Mouse (Mus musculus): Measurements from ENCODE around the gene Afap1l2. TPM values are rescaled to one million over a fixed set of nuclear protein-coding genes. Genes with fewer than 3 reads are reported as not detected.

The Afap1l2 gene
- polyA plus RNA-seq, 1 experiment from 2014 or later, result 12.5 TPM

DNA sequence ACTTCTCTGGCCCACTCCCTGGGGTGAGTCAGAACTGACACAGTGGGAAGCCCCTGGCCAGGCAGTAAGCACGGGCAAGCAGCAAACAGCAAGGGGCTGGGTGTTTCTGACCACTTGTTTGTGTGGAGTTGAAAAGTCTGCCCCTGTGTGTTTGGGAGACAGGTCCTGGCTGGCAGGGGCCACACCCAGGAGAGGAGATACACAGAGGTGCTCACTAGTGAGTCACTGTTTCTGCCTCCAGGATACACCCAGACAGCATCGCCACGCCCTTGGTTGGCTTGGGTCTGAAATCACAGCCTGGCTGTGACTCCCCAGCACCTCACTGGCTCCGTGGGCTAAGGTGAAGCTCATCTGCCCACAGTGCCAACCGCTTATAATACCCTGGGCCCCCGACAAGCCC, 72.9 kb downstream of the Afap1l2 start:
- Histone ChIP-seq H3K4me2 (replicated peaks; ENCODE audit: low read depth, low read length) (no peak overlapping the region), H3K4me1 (ENCODE audit: control insufficient read depth, insufficient read depth, low read length) (no peaks in the 10 kb centered on the region), H3K9ac (ENCODE audit: low read depth, low read length) (no peak overlapping the region), H3K9me3 (ENCODE audit: control insufficient read depth, low read length) (no peaks in the 10 kb centered on the region), H3K27ac (ENCODE audit: low read depth, low read length) (no peak overlapping the region), H3K4me3 (ENCODE audit: low read length) (no peak overlapping the region), H3K27me3 (ENCODE audit: control insufficient read depth, insufficient read depth, low read length) (no peaks in the 10 kb centered on the region), H3K36me3 (ENCODE audit: control insufficient read depth, insufficient read depth, low read length) (no peaks in the 10 kb centered on the region)
- 89% methylated on average over 6 of the region's 6 CpGs for WGBS
- ATAC-seq (ENCODE audit: low FRiP score, low TSS enrichment), result no peak

DNA sequence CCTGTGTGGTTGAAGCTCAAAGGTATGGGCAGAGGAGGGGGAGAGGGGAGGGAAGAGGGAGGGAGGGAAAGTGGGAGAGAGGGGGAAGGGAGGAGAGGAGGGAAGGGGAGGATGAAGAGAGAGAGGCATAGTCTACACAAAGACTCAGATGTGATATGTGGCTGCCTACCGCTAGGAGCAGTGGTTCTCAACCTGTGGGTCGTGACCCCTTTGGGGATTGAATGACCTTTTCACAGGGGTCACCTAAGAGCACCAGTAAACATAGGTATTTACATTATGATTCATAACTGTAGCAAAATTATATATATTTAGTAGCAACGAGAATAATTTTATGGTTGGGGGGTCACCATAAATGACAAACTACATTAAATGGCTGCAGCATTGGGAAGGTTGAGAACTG, 74.2 kb downstream of the Afap1l2 start:
- H3K4me3 ChIP-seq (ENCODE audit: low read length), result no peak overlapping the region
- H3K4me1 ChIP-seq (ENCODE audit: control insufficient read depth, insufficient read depth, low read length), result no peaks in the 10 kb centered on the region
- no peak for ATAC-seq (ENCODE audit: low FRiP score, low TSS enrichment)
- no peak overlapping the region for H3K4me2 ChIP-seq (replicated peaks; ENCODE audit: low read depth, low read length)
- H3K9me3 ChIP-seq (ENCODE audit: control insufficient read depth, low read length), result no peaks in the 10 kb centered on the region
- H3K27ac ChIP-seq (ENCODE audit: low read depth, low read length), result no peak overlapping the region
- H3K36me3 ChIP-seq (ENCODE audit: control insufficient read depth, insufficient read depth, low read length), result no peaks in the 10 kb centered on the region
- no peaks in the 10 kb centered on the region for H3K27me3 ChIP-seq (ENCODE audit: control insufficient read depth, insufficient read depth, low read length)
- no peak overlapping the region for H3K9ac ChIP-seq (ENCODE audit: low read depth, low read length)
- 73% methylated on average over 3 of the region's 3 CpGs for WGBS

DNA sequence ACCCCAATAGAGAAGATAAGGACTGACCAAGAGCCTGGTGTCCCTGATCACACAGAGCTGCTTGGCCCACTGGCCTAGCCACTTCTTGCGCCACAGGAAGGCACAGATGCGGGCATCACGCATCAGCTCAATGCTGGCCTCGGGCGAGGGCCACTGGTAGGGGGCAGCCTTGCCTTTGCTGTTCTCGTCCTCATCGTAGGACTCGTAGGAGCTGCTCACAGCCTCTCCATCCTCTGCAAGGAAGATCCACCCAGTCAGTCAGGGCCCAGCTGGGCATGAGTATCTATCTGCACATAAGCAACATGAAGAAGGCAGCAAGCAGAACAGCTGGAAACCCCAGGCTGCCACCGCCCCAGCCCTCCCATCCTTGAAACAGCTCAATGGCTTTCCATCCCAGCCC, 78.0 kb downstream of the Afap1l2 start:
- Histone ChIP-seq H3K4me1 (ENCODE audit: control insufficient read depth, insufficient read depth, low read length) (no peaks in the 10 kb centered on the region), H3K27ac (ENCODE audit: low read depth, low read length) (no peak overlapping the region), H3K9ac (ENCODE audit: low read depth, low read length) (no peak overlapping the region), H3K27me3 (ENCODE audit: control insufficient read depth, insufficient read depth, low read length) (no peaks in the 10 kb centered on the region), H3K4me2 (replicated peaks; ENCODE audit: low read depth, low read length) (no peak overlapping the region), H3K9me3 (ENCODE audit: control insufficient read depth, low read length) (no peaks in the 10 kb centered on the region), H3K36me3 (ENCODE audit: control insufficient read depth, insufficient read depth, low read length) (no peaks in the 10 kb centered on the region), H3K4me3 (ENCODE audit: low read length) (no peak overlapping the region)
- WGBS, result 84% methylated on average over 9 of the region's 9 CpGs
- ATAC-seq (ENCODE audit: low FRiP score, low TSS enrichment), result no peak

DNA sequence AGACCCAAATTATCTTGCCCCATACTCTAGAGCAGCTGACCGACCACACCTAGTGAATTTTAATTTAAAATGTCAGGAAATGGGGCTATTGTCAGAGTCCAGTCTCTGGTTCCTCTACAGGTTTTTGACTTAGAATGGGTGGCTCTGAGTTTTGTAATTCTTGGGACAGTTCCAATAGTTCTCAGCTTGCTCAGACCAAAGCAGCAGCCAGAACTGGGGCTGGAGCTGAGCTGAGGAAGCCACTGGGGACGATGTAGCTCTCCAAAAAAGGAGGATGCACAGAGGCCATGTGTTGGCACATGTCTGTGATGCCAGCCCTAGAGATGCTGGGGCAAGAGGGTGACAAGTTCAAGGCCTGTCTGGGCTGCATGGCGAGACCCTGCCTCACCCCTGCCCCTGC, 78.6 kb downstream of the Afap1l2 start:
- H3K9me3 ChIP-seq (ENCODE audit: control insufficient read depth, low read length), result no peaks in the 10 kb centered on the region
- H3K4me2 ChIP-seq (replicated peaks; ENCODE audit: low read depth, low read length), result no peak overlapping the region
- H3K4me3 ChIP-seq (ENCODE audit: low read length), result no peak overlapping the region
- no peak overlapping the region for H3K27ac ChIP-seq (ENCODE audit: low read depth, low read length)
- no peak for ATAC-seq (ENCODE audit: low FRiP score, low TSS enrichment)
- WGBS, result 67% methylated on average over 3 of the region's 3 CpGs
- no peaks in the 10 kb centered on the region for H3K27me3 ChIP-seq (ENCODE audit: control insufficient read depth, insufficient read depth, low read length)
- no peaks in the 10 kb centered on the region for H3K36me3 ChIP-seq (ENCODE audit: control insufficient read depth, insufficient read depth, low read length)
- H3K4me1 ChIP-seq (ENCODE audit: control insufficient read depth, insufficient read depth, low read length), result no peaks in the 10 kb centered on the region
- no peak overlapping the region for H3K9ac ChIP-seq (ENCODE audit: low read depth, low read length)

DNA sequence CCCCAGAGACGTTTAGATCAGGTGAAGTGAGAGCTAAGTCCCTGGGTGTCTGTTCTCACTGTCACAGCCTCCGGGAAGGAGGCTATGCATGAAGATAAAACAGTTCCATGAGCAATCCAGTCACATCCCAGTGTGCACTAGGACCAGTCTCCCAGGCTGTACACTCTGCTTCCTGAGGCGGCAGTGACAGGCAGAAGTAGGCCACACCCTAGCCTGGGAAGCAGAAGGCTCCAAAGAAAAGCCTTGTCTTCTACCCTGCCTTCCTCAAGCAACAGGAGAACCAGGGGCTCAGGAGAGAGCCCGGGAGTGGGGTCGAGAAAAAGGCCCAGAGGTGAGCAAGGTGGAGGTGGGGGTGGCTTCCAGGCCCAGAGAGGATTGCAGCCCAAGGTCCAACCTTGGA, 86.3 kb downstream of the Afap1l2 start:
- Histone ChIP-seq H3K9me3 (ENCODE audit: control insufficient read depth, low read length) (no peaks in the 10 kb centered on the region), H3K36me3 (ENCODE audit: control insufficient read depth, insufficient read depth, low read length) (peaks cover 2% of the 10 kb centered on the region; the same call in 1 of the 2 replicates), H3K4me2 (replicated peaks; ENCODE audit: low read depth, low read length) (no peak overlapping the region), H3K4me3 (ENCODE audit: low read length) (no peak overlapping the region), H3K4me1 (ENCODE audit: control insufficient read depth, insufficient read depth, low read length) (0 out of 2 replicates have a peak, but pooled peaks cover 8% of the 10 kb centered on the region), H3K27ac (ENCODE audit: low read depth, low read length) (no peak overlapping the region), H3K9ac (ENCODE audit: low read depth, low read length) (no peak overlapping the region), H3K27me3 (ENCODE audit: control insufficient read depth, insufficient read depth, low read length) (no peaks in the 10 kb centered on the region)
- ATAC-seq (ENCODE audit: low FRiP score, low TSS enrichment), result no peak
- WGBS, result 78% methylated on average over 5 of the region's 5 CpGs

DNA sequence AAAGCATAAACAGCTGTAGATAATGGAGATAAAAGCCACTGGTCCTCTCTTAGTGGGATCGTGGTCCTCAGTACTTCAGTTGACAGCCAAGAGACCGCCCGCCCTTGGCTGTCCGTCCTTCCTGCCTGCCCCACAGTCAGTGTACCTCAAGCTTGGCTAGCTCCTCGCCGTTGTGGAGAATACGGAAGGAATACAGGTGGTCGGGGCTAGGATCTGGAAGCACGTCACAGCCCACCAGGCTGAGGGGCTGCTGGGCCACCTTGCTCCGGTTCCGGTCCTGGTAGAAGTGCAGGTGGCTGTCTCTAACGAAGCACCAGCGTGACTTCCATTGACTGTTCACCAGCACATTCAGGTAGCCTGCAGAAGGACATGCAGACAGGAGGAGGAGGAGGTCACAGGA, 87.8 kb downstream of the Afap1l2 start:
- no peaks in the 10 kb centered on the region for H3K27me3 ChIP-seq (ENCODE audit: control insufficient read depth, insufficient read depth, low read length)
- 0 out of 2 replicates have a peak overlapping the region, but pooled peaks have one; percentile 47 for H3K27ac ChIP-seq (ENCODE audit: low read depth, low read length)
- H3K9ac ChIP-seq (ENCODE audit: low read depth, low read length), result peak overlapping the region; percentile 18; the same call in 1 of the 2 replicates
- H3K36me3 ChIP-seq (ENCODE audit: control insufficient read depth, insufficient read depth, low read length), result peaks cover 4% of the 10 kb centered on the region; the same call in 1 of the 2 replicates
- ATAC-seq (ENCODE audit: low FRiP score, low TSS enrichment), result no peak
- 90% methylated on average over 13 of the region's 13 CpGs for WGBS
- H3K4me3 ChIP-seq (ENCODE audit: low read length), result no peak overlapping the region
- no peaks in the 10 kb centered on the region for H3K9me3 ChIP-seq (ENCODE audit: control insufficient read depth, low read length)
- 0 out of 2 replicates have a peak, but pooled peaks cover 10% of the 10 kb centered on the region for H3K4me1 ChIP-seq (ENCODE audit: control insufficient read depth, insufficient read depth, low read length)
- H3K4me2 ChIP-seq (replicated peaks; ENCODE audit: low read depth, low read length), result no peak overlapping the region

DNA sequence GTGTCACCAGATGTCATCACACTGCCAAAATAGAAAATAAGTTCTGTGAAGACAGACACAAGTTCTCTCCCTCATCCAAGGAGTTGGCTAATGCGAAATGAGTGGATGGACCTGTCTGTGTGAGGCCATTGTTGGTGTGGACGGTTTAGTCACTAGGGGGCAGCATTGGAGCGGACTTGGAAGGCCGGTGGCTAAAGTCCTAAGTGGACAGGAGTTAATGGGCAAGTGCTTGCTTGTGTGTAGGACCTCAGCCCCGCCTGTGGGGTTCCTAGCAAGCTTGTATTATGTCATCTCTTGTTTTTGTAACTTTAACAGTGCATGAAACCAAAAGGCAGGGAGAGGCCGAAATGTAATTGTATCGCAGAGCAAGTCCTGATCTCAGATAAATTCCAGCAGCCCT, 88.4 kb downstream of the Afap1l2 start:
- H3K4me1 ChIP-seq (ENCODE audit: control insufficient read depth, insufficient read depth, low read length), result 0 out of 2 replicates have a peak, but pooled peaks cover 10% of the 10 kb centered on the region
- no peak overlapping the region for H3K27ac ChIP-seq (ENCODE audit: low read depth, low read length)
- H3K27me3 ChIP-seq (ENCODE audit: control insufficient read depth, insufficient read depth, low read length), result no peaks in the 10 kb centered on the region
- H3K9me3 ChIP-seq (ENCODE audit: control insufficient read depth, low read length), result no peaks in the 10 kb centered on the region
- no peak overlapping the region for H3K4me3 ChIP-seq (ENCODE audit: low read length)
- H3K4me2 ChIP-seq (replicated peaks; ENCODE audit: low read depth, low read length), result no peak overlapping the region
- ATAC-seq (ENCODE audit: low FRiP score, low TSS enrichment), result peak; percentile 81
- H3K9ac ChIP-seq (ENCODE audit: low read depth, low read length), result no peak overlapping the region
- 11% methylated on average over 7 of the region's 7 CpGs for WGBS
- H3K36me3 ChIP-seq (ENCODE audit: control insufficient read depth, insufficient read depth, low read length), result peaks cover 4% of the 10 kb centered on the region; the same call in 1 of the 2 replicates

DNA sequence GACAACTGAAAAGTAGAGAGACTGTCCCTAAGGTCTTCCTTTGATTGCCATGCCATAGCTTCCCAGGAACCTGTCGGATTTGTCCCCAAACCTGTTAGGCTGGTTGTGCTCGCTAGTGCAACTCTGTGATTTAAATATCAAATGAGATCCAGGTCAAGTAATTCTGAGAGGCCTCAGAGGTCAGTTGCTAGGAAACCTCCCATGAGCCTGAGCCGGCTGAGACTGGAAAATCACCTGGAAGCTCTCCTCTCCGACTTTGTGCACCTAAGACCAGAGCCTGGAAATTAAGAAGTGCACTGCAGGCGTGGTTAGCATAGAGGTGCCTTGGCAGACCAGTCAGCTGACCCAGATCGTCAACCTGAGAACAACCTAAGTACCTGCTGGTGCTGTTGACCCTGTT, 92.9 kb downstream of the Afap1l2 start:
- WGBS, result 64% methylated on average over 6 of the region's 6 CpGs
- H3K27me3 ChIP-seq (ENCODE audit: control insufficient read depth, insufficient read depth, low read length), result no peaks in the 10 kb centered on the region
- peak overlapping the region; percentile 82 for H3K27ac ChIP-seq (ENCODE audit: low read depth, low read length)
- H3K4me1 ChIP-seq (ENCODE audit: control insufficient read depth, insufficient read depth, low read length), result peaks cover 11% of the 10 kb centered on the region; the same call in 1 of the 2 replicates
- peaks cover 14% of the 10 kb centered on the region; the same call in 1 of the 2 replicates for H3K36me3 ChIP-seq (ENCODE audit: control insufficient read depth, insufficient read depth, low read length)
- H3K9ac ChIP-seq (ENCODE audit: low read depth, low read length), result no peak overlapping the region
- ATAC-seq (ENCODE audit: low FRiP score, low TSS enrichment), result peak; percentile 41; the same call in 1 of the 2 replicates
- H3K4me3 ChIP-seq (ENCODE audit: low read length), result no peak overlapping the region
- H3K4me2 ChIP-seq (replicated peaks; ENCODE audit: low read depth, low read length), result no peak overlapping the region
- H3K9me3 ChIP-seq (ENCODE audit: control insufficient read depth, low read length), result no peaks in the 10 kb centered on the region

DNA sequence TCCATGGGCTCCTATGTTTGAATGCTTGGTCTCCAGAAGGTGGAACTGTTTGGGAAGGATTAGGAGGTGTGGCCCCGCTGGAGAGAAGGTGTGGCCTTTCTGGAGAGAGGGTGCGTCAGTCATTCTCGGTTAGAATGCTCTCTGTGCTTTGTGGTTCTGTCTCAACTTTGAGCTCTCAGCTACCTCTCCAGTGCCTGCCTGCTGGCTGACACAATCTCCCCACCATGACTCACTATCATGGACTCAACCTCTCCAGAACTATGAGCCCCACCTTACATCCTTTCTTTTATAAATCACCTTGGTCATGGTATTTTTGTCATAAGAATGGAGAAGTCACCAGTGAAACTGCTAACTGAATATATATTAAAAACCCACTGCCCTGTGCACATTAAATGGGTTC, 93.4 kb downstream of the Afap1l2 start:
- no peak overlapping the region for H3K9ac ChIP-seq (ENCODE audit: low read depth, low read length)
- peak overlapping the region; percentile 62; the same call in 1 of the 2 replicates for H3K27ac ChIP-seq (ENCODE audit: low read depth, low read length)
- no peak overlapping the region for H3K4me2 ChIP-seq (replicated peaks; ENCODE audit: low read depth, low read length)
- H3K9me3 ChIP-seq (ENCODE audit: control insufficient read depth, low read length), result no peaks in the 10 kb centered on the region
- no peak for ATAC-seq (ENCODE audit: low FRiP score, low TSS enrichment)
- no peaks in the 10 kb centered on the region for H3K27me3 ChIP-seq (ENCODE audit: control insufficient read depth, insufficient read depth, low read length)
- peaks cover 14% of the 10 kb centered on the region; the same call in 1 of the 2 replicates for H3K36me3 ChIP-seq (ENCODE audit: control insufficient read depth, insufficient read depth, low read length)
- peaks cover 8% of the 10 kb centered on the region; the same call in 1 of the 2 replicates for H3K4me1 ChIP-seq (ENCODE audit: control insufficient read depth, insufficient read depth, low read length)
- 98% methylated on average over 3 of the region's 3 CpGs for WGBS
- no peak overlapping the region for H3K4me3 ChIP-seq (ENCODE audit: low read length)

Data from kidney, embryonic 14.5 days (tissue).